Mouse (Mus musculus) frontal cortex, postnatal 36 days (tissue): ENCODE results near the gene Srr.

Source experiments
- DNase-seq, 2 experiments: peaks; one replicate each; pipeline ENCODE4 v3.0.0; 2022; ENCODE audit warnings: low spot score in 2 of 2

The Srr gene

GRCm38 (mm10) chr11:74907850-74908249 lies 17.9 kb downstream of the Srr start:
- no peak for DNase-seq

- no peak for DNase-seq
Observed at GRCm38 (mm10) chr11:74902416-74902815, 23.3 kb downstream of the Srr start.

- DNase-seq = no peak
Observed at GRCm38 (mm10) chr11:74901555-74901954, 24.2 kb downstream of the Srr start.

- DNase-seq = no peak
Observed at GRCm38 (mm10) chr11:74898517-74898827, 27.3 kb downstream of the Srr start.

GRCm38 (mm10) chr11:74897678-74898516 lies 27.9 kb downstream of the Srr start, which contains the start of gene Tsr1:
TSS of gene Tsr1 (plus strand) at chr11:74898071.
- peak; percentile 85 to 94 for DNase-seq

- peak; percentile 65 to 70 for DNase-seq
Observed at GRCm38 (mm10) chr11:74896901-74897677, 28.7 kb downstream of the Srr start, which contains the start of gene Sgsm2. TSS of gene Sgsm2 (minus strand) at chr11:74897060.

GRCm38 (mm10) chr11:74895980-74896900 lies 29.5 kb downstream of the Srr start:
- peak; percentile 71 to 74 for DNase-seq

- no peak for DNase-seq
Observed at GRCm38 (mm10) chr11:74894619-74895018, 31.1 kb downstream of the Srr start.

- DNase-seq = no peak
Observed at GRCm38 (mm10) chr11:74883098-74883497, 42.6 kb downstream of the Srr start.

GRCm38 (mm10) chr11:74881979-74882378 lies 43.8 kb downstream of the Srr start:
- peak; percentile 40 to 42 for DNase-seq

GRCm38 (mm10) chr11:74880999-74881398 lies 44.7 kb downstream of the Srr start:
- no peak for DNase-seq

- DNase-seq = peak; percentile 54 to 67
Observed at GRCm38 (mm10) chr11:74876801-74877200, 48.9 kb downstream of the Srr start.

GRCm38 (mm10) chr11:74874630-74875029 lies 51.1 kb downstream of the Srr start:
- peak; percentile 38 to 43 for DNase-seq

GRCm38 (mm10) chr11:74870991-74871622 lies 54.6 kb downstream of the Srr start:
- peak; percentile 62 to 67 for DNase-seq

GRCm38 (mm10) chr11:74870544-74870943 lies 55.2 kb downstream of the Srr start:
- DNase-seq = no peak

GRCm38 (mm10) chr11:74869603-74870002 lies 56.1 kb downstream of the Srr start:
- no peak for DNase-seq

GRCm38 (mm10) chr11:74868046-74868760 lies 57.5 kb downstream of the Srr start:
- no peak for DNase-seq

GRCm38 (mm10) chr11:74867181-74867580 lies 58.6 kb downstream of the Srr start:
- DNase-seq = no peak

- peak in 1 of 2 experiments; percentile 47 for DNase-seq
Observed at GRCm38 (mm10) chr11:74866640-74867039, 59.1 kb downstream of the Srr start.

- DNase-seq = no peak
Observed at GRCm38 (mm10) chr11:74865252-74865651, 60.5 kb downstream of the Srr start.

- DNase-seq = no peak
Observed at GRCm38 (mm10) chr11:74864421-74864820, 61.3 kb downstream of the Srr start.
